Mouse (Mus musculus): ENCODE results near the gene Magix.
"Not testable (repeated sequence)": the region's sequence is repeated elsewhere in the genome, so short reads cannot be mapped to it uniquely, and the experiment has no call there.

Gene Magix

GRCm38 (mm10) chrX:7680864-7681263 is at the start of gene Magix:
Gene Magix (minus strand): TSS chrX:7681251.
- DNase-seq = peak; percentile 48

DNA sequence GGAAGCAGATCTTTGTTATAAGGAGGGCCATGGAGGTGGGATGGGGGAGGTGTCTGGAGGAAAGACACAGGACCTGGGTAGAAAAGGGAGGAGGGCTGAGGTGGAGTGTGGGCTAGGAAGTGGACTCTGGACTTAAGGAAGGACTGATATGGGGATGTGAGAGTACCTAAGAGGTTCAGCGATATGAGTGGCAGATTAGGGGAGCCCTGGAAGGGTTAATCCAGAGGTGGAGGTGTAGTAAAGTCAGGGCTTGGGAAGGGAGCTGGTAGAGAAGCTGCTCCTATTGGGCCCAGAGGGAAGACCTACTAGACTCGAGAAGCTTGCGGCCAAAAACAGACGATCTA is 47.8 kb upstream of the Magix start:
- no peak for DNase-seq

- DNase-seq = peak; percentile 68
Measured at GRCm38 (mm10) chrX:7728215-7728921, 47.3 kb upstream of the Magix start, which contains the start of gene Praf2. Gene Praf2 (plus strand): TSS chrX:7728439.

DNA sequence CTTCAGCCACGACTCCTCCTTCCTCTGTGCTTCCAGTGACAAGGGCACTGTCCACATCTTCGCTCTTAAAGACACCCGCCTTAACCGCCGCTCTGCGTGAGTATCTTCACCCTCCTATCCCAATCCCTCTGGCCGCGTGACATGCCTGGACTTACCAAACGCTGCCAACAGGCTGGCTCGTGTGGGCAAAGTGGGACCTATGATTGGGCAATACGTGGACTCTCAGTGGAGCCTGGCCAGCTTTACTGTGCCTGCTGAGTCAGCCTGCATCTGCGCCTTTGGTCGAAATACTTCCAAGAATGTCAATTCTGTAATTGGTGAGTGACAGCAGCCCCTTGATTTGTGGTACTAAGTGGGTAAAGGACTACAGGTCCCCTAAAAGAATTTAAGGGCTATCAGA is 46.1 kb upstream of the Magix start:
- DNase-seq = no peak

- DNase-seq = no peak
Measured at GRCm38 (mm10) chrX:7725841-7726240, 44.8 kb upstream of the Magix start.

DNA sequence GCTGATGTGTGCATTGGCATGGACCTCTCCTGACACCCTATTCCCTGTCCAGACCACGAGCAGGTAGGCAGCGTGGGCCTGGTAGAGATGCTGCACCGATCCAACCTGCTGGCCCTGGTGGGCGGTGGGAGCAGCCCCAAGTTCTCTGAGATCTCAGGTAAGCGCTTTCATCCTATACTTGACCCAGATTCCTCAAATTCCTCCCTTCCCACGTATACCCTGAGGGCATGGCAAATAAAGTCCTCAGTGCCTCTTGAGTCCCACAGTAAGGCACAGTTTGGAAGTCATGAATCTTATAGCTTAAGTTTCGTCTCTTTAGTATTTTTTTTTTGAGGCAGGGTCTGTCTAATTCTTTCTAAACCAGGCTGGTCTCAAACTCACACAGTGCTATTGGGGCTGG is 43.1 kb upstream of the Magix start:
- DNase-seq = no peak

GRCm38 (mm10) chrX:7722691-7723090 is 41.6 kb upstream of the Magix start:
- DNase-seq = no peak

GRCm38 (mm10) chrX:7722282-7722611 is 41.2 kb upstream of the Magix start:
- DNase-seq = no peak

DNA sequence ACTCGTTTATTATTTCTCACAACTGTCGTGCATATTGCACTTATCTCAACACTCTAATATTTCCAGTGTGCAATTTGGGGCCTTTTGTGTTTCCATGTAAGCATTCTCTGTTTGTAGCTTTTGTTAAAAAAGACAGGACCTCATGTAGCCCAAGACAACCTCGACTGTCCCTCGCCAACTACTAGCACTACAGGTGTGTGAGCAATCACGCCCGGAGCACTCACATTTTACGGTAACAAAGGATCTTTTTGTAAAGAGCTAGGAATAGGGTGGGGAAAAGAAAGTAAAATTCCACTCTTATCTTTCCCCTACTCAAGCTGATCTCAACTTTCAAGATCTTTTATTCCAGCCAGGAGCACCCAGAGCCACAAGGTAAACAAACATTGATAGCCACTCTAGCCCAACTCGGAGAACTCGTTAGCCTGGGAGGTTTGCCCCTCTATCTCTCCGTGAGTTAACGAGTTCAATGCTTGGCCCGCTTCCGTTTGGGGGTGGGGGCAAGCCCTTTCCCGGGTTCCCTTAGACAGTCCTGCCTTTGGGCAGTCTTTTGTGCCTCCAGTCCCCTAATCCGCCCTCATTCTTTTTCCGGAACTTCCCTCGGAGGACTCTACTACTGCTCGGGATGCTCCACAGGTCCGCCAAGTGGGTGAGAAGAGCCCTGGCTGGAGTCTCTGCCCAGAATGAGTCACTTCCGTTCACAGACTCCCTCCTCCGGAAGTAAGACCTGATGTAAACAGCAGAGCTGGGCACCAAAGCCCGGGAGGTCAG is 40.6 kb upstream of the Magix start, which contains the start of gene Gm45208:
Gene Gm45208 (plus strand): TSS at position 732 of the 768 bp plus-strand sequence.
- DNase-seq = peak; percentile 58

DNA sequence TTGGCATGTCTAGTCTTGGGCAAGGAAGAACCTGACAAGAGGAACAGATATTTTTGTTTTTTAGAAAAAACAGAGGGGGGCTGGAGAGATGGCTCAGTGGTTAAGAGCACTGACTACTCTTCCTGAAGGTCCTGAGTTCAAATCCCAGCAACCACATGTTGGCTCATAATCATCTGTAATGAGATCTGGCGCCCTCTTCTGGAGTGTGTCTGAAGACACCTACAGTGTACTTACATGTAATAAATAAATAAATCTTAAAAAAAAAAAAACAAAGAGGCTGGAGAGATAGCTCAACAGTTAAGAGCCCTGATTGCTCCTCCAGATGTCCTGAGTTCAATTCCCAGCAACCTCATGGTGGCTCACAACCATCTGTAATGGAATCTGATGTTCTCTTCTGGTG is 35.0 kb upstream of the Magix start:
- DNase-seq = not testable (repeated sequence)

DNA sequence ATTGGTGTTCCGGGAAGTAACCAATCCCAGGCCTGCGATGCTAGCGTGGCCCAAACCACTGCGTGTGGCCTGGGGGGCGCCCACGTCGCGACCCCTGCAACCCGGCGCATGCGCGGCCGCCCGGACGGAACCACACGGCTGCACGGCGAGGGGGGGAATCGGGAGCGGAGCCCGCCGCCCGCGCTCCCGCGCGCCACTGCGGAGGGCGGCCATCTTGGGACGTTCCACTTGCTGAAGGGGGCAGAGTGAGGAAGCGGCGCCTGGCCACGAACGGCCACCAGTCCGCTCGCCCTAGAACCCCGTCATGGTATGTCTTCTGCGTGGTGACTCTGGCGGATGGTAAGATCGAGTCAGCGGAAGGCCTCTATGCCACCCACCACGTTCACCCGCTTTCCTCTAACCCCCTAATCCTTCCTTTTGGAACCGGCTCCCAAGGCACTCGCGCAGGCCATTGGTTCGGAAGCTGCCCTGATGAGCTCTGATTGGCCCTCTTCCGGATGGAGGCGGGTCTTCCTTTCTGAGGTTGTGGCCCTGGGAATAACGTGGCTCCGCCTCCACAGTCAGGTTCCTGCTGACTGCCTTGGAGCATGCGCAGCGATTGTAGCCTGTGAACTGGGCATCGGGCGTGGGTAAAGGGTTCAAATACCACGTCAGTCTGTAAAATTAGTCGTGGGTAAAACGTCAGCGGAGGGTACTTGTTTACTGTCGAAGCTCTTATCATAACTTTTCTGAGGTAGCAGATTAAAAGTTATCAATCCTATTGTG is 33.3 kb upstream of the Magix start, which contains the start of gene Wdr45:
Gene Wdr45 (plus strand): TSS at position 199 of the 765 bp plus-strand sequence.
- DNase-seq = peak; percentile 93

GRCm38 (mm10) chrX:7713764-7714134 is 32.7 kb upstream of the Magix start:
- not testable (repeated sequence) for DNase-seq

GRCm38 (mm10) chrX:7696954-7697381 is 15.9 kb upstream of the Magix start, which contains the start of gene Gpkow:
Gene Gpkow (plus strand): TSS chrX:7697131.
- DNase-seq = peak; percentile 75

- no peak for DNase-seq
Measured at GRCm38 (mm10) chrX:7696520-7696919, 15.5 kb upstream of the Magix start.

- no peak for DNase-seq
Measured at GRCm38 (mm10) chrX:7692862-7693261, 11.8 kb upstream of the Magix start.

GRCm38 (mm10) chrX:7690486-7690885 is 9.4 kb upstream of the Magix start:
- no peak for DNase-seq

- no peak for DNase-seq
Measured at GRCm38 (mm10) chrX:7688321-7688720, 7.3 kb upstream of the Magix start.

- DNase-seq = no peak
Measured at GRCm38 (mm10) chrX:7680057-7680412, 1.0 kb downstream of the Magix start.

DNA sequence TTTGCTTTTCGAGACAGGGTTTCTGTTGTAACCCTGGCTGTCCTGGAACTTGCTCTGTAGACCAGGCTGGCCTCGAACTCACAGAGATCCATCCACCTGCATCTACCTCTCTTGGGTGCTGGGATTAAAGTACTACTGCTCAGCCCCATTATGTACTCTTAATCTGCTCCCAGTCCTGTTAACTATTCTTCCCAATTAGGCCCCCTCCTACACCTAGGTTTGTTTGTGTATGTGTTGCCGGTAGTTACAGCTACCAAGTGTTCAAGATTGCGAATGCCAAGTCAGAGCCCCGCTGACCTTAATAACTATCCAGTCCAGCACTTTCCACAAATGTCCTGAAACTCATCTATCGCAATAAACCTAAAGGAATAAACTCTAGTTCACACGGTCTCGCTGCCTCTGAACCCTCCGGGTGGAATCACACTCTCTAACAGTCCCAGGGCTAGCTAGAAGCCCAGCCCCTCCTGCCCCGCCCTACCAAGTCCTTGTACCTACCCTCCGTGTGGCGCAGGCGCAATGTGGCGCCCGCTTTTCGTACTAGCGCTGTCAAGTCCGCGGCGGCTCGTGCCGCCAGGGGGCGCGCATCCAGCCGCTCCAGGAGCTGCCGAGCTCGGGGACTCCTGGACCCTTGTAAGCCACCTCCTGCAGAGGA is 1.5 kb downstream of the Magix start:
- peak; percentile 88 for DNase-seq

DNA sequence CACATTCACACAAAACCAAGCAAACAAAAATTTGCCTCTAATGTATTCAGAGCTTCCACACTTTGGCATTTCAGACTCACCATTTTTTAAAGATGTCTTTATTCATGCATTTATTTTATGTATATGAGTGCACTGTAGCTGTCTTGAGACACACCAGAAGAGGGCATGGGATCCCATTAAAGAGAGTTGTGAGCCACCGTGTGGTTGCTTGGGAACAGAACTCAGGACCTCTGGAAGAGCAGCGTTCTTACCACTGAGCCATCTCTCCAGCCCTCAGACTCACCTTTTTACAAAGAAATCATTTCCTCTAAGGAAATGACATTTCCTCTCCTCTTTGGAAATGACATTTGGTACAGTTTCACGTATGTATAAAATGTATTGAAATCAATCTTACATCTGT is 2.1 kb downstream of the Magix start:
- no peak for DNase-seq

DNA sequence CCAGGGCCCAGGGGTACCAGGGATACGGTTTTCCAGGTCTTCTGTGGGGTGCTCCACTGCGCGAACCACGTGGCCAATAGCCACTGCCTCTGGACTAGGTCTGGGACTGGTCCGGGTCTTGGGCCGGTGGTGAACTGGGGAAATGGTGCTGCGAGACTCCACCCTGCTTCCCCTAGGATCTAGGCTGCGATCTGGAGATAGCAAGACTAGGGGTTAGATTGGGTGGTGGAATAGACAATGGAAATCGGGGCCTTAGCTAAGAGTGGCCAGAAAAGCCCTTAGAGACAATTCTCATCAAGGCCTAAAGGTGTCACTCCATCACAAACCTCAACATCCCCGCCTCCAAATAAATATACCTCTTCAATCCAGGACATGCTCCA is 6.1 kb downstream of the Magix start:
- no peak for DNase-seq

DNA sequence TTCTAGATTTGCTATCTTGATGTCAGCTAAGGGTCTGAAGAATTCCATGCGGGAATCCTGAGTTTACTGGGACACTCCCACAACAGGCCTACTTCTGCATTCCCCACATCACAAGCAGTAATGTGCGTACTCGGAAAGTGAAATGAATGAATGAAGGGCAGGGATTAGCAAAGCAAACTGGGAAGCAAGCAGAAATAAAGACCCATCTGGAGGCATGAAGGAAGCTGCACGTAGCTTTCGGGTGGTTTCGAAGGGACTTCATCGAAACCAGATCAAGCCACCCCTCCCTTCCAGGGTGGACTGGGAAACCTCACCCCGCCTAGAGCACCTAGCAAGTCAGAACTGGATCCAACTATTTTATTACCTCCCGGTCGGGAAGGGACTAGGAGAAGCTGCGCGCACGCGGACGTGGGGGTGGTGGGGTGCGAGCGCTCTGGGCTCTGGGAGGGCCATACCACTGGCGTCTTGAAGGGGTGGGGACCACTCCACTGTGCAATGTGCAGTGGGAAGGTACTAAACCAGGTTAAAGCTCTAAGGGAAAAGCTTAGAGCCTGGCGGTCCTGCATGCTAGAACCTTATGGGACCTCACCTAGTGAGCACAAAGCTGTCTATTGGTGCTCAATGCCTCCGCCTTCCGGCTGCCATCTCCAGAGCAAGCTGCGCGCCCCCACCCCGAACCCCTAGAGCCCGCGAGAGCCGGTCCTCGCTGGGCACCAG is 6.6 kb downstream of the Magix start:
- DNase-seq = no peak

All from cerebellum, adult 11 months (tissue).